Mouse (Mus musculus) liver, postnatal 0 days (tissue): ENCODE results near the gene Serpina6.
"Not testable (repeated sequence)": the region's sequence is repeated elsewhere in the genome, so short reads cannot be mapped to it uniquely, and the experiment has no call there.

ENCODE experiments used
- CTCF ChIP-seq: sonication (generic); IDR thresholded peaks from 2 replicates; pipeline ENCODE4 v1.5.1; 2016; ENCODE audit warnings: antibody characterized with exemption, low read depth
- EP300 ChIP-seq: IDR thresholded peaks from 2 replicates; pipeline ENCODE4 v1.6.1; 2016; ENCODE audit warnings: antibody characterized with exemption, low read depth, mild to moderate bottlenecking

DNA sequence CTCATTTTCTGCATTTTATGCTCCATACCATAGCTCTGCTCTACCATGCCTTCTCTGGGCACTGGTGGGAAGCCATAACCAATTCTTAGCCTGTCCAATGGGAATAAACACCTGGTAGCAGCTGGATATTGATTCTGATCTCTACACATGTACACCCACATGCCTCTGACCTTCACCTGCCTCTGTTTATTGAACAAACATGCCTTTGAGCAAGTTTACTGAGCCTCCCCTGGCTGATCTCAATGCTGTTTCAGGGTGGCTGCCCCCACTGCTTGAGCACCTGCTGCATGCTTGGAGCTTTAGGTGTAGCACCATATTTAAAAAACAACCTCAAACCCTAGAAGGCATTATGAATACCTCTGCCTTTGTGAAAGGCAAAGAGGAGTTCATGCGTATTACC, 22.8 kb upstream of the Serpina6 start:
- not testable (repeated sequence) for TF ChIP-seq EP300, CTCF
